Mouse (Mus musculus) forebrain, embryonic 13.5 days (tissue): ENCODE measurements around the gene Ell. TPM values are rescaled to one million over a fixed set of nuclear protein-coding genes. Genes with fewer than 3 reads are reported as not detected.

Source experiments
- ATAC-seq: fragments of 200-750 bp; cut with Nextera tagmentation; 2 replicates; pipeline ENCODE4 v1.8.0; 2017
- H3K27ac ChIP-seq: fragments of 300-500 bp; sonication (generic); 2 replicates; pipeline ENCODE4 v1.5.1; 2015; ENCODE audit warnings: inconsistent platforms, mild to moderate bottlenecking, moderate library complexity
- H3K27me3 ChIP-seq: fragments of 300-500 bp; sonication (generic); 2 replicates; pipeline ENCODE4 v1.6.1; 2015; ENCODE audit warnings: mild to moderate bottlenecking, inconsistent platforms
- H3K36me3 ChIP-seq: fragments of 300-500 bp; sonication (generic); 2 replicates; pipeline ENCODE4 v1.6.1; 2015; ENCODE audit warnings: mild to moderate bottlenecking, inconsistent platforms; ENCODE audit not compliant: poor library complexity, severe bottlenecking
- H3K4me1 ChIP-seq: fragments of 300-500 bp; sonication (generic); 2 replicates; pipeline ENCODE4 v1.6.1; 2015; ENCODE audit warnings: inconsistent platforms
- H3K4me2 ChIP-seq: fragments of 300-500 bp; sonication (generic); 2 replicates; pipeline ENCODE4 v1.6.1; 2015; ENCODE audit warnings: inconsistent platforms, mild to moderate bottlenecking, moderate library complexity
- H3K4me3 ChIP-seq: fragments of 300-500 bp; sonication (generic); 2 replicates; pipeline ENCODE4 v1.5.1; 2015; ENCODE audit warnings: mild to moderate bottlenecking, inconsistent platforms
- H3K9ac ChIP-seq: fragments of 300-500 bp; sonication (generic); 2 replicates; pipeline ENCODE4 v1.6.1; 2015; ENCODE audit warnings: mild to moderate bottlenecking, inconsistent platforms
- H3K9me3 ChIP-seq: fragments of 300-500 bp; sonication (generic); replicated peaks from 2 replicates; pipeline ENCODE4 v1.6.1; 2016; ENCODE audit warnings: inconsistent platforms
- WGBS: fragments of 180-500 bp; shearing (Covaris S2); methylation state at CpG from one replicate; pipeline ENCODE4 v1.1.7; 2015; 5-methylcytosine and 5-hydroxymethylcytosine counted together
- polyA plus RNA-seq: library from polyadenylated mRNA; unstranded; fragments of >200 nt; fragmentation: Nextera tagmentation; extraction: Ambion mirVana; gene quantifications from 2 replicates; pipeline ENCODE4 v1.2.1, GENCODE M21; 2015

The Ell gene
- polyA plus RNA-seq, 1 experiment from 2014 or later = 16.6 TPM

DNA sequence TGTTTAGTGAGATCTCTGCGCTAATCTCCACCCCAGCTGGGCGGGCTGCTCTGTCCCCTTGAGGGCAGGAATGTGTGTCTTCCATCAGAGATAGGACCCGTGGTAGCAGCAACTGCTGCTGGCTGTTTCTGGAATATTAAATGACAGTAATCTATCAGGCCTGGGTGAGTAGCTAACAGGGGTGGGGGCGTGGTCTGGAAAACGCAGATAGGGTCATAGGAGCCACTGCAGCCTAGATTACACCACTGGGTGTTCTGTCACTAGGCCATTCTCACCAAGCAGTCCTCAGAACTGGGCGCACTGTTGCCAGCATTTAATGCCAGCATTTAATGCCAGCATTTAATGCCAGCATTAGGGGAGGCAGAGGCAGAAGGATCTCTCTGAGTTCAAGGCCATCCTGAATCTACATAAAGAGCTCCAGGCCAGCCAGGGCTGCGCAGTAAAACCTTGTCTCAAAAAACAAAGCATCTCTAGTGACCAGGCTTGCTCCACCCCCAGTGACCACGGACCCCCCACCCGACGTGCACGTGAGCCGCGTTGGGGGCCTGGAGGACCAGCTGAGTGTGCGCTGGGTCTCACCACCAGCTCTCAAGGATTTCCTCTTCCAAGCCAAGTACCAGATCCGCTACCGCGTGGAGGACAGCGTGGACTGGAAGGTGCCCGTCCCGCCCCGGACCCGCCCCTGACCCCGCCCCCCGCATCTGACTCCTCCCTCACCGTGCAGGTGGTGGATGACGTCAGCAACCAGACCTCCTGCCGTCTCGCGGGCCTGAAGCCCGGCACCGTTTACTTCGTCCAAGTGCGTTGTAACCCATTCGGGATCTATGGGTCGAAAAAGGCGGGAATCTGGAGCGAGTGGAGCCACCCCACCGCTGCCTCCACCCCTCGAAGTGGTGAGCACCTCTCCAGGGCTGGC lies 38.6 kb upstream of the Ell start:
- no peaks in the 10 kb centered on the region for H3K9me3 ChIP-seq
- H3K27me3 ChIP-seq = peaks cover 86% of the 10 kb centered on the region
- peaks cover 41% of the 10 kb centered on the region for H3K4me1 ChIP-seq
- H3K36me3 ChIP-seq = peaks cover 8% of the 10 kb centered on the region; the same call in 1 of the 2 replicates
- no peak overlapping the region for H3K27ac ChIP-seq
- WGBS = 8% methylated on average over 39 of the region's 39 CpGs
- H3K4me2 ChIP-seq = peak overlapping the region; percentile 27
- H3K4me3 ChIP-seq = peak overlapping the region; percentile 19
- no peak for ATAC-seq
- no peak overlapping the region for H3K9ac ChIP-seq

DNA sequence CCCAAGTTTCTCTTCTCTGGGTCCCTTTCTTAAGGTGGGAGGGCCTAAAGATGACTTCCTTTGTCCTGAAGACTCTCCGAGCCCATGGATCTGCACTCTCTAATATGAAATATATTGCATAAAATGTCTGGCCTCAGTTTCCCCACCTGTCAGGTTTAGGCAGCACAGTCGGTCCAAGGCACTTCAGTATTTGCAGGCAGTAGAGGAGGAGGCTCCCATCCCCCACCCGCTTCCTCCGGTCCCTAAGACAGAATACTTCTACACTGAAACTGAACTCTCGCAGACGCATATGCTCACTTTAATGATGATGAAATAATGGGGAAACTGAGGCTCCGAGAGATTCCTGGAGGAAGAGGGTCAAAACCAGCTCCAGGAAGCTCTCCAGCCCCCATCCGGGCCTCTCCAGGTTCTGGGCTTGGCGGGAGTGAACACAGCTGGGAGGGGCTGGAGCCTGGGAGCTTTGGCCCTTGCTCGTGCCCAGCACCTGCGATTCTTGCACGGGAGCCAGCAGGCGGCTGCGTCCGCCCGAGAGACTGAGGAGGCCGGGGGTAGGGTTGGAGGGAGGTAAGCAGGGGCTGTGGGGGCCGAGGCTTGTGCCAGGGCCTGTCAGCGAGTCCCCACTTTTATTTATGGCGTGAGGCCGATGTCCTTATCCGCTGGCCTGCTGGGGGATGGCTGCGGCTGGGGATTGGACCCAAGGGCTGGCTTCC lies 37.3 kb upstream of the Ell start:
- H3K27me3 ChIP-seq = peaks cover 73% of the 10 kb centered on the region
- H3K9me3 ChIP-seq = no peaks in the 10 kb centered on the region
- H3K4me1 ChIP-seq = peaks cover 46% of the 10 kb centered on the region
- H3K9ac ChIP-seq = peak overlapping the region; percentile 45
- no peak for ATAC-seq
- H3K4me3 ChIP-seq = no peak overlapping the region
- no peak overlapping the region for H3K27ac ChIP-seq
- H3K4me2 ChIP-seq = peak overlapping the region; percentile 24
- 11% methylated on average over 23 of the region's 23 CpGs for WGBS
- H3K36me3 ChIP-seq = peaks cover 9% of the 10 kb centered on the region

DNA sequence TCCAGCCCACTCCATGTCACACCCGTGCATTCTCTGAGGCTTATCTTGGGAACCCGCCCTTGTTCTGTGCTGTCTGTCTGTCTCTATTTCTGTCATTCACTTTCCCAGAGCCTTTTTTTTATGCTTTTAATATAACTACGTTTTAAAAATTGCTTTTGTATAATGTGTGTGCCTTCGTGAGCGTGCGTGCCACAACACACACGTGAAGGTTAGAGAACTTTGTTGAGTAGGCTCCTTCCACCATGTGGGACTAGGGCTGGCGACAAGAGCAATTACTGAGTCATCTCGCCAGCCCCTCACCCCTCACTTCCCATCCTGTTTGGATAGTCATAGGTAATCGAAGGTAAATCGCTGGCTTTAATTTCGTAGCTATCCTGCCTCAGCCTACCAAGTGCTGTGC lies 36.7 kb upstream of the Ell start:
- no peak for ATAC-seq
- Histone ChIP-seq H3K27ac (no peak overlapping the region), H3K9ac (peak overlapping the region; percentile 45; the same call in 1 of the 2 replicates), H3K27me3 (peaks cover 67% of the 10 kb centered on the region), H3K4me1 (peaks cover 46% of the 10 kb centered on the region), H3K9me3 (no peaks in the 10 kb centered on the region), H3K4me2 (peak overlapping the region; percentile 24; the same call in 1 of the 2 replicates), H3K36me3 (peaks cover 15% of the 10 kb centered on the region), H3K4me3 (no peak overlapping the region)
- 35% methylated on average over 12 of the region's 12 CpGs for WGBS

DNA sequence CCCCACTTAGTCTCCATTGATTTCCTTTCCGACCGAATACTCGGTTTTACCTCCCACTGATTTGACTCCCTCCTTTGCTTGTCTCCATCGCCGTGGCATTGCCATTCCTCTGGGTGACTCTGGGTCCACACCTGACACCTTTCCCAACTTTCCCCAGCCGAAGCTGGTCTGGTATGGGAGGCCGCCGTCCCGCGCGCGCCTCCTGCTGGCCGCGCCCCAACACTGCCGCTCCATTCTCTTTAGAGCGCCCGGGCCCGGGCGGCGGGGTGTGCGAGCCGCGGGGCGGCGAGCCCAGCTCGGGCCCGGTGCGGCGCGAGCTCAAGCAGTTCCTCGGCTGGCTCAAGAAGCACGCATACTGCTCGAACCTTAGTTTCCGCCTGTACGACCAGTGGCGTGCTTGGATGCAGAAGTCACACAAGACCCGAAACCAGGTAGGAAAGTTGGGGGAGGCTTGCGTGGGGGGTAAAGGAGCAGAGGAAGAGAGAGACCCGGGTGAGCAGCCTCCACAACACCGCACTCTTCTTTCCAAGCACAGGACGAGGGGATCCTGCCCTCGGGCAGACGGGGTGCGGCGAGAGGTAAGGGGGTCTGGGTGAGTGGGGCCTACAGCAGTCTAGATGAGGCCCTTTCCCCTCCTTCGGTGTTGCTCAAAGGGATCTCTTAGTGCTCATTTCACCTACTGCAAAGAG lies 36.1 kb upstream of the Ell start:
- Histone ChIP-seq H3K4me1 (peaks cover 48% of the 10 kb centered on the region), H3K4me3 (no peak overlapping the region), H3K9ac (peak overlapping the region; percentile 7; the same call in 1 of the 2 replicates), H3K36me3 (peaks cover 22% of the 10 kb centered on the region), H3K9me3 (no peaks in the 10 kb centered on the region), H3K27me3 (peaks cover 60% of the 10 kb centered on the region), H3K4me2 (peak overlapping the region; percentile 22; the same call in 1 of the 2 replicates), H3K27ac (no peak overlapping the region)
- WGBS = 12% methylated on average over 46 of the region's 46 CpGs
- ATAC-seq = no peak

DNA sequence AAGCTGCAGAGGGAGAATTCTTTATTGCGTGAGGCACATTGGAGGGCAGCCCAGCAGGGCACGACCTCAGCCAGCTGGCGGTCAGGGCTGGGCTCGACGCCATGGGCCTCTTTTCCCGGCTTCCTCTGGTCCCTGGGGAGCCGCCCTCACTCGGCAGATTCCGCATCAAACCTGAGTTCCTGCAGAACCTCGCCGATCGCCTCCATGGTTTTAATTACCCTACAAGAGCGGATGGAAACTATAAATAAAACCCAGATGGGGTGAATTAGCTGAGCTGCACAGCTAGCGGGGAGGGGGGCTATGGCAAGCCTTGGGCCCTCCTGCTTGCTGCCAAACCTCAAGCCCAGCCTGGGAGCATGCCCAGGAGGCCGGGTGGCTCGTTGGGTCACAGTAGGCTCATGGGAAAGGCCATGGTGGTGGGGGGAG lies 35.0 kb upstream of the Ell start:
- peaks cover 58% of the 10 kb centered on the region for H3K4me1 ChIP-seq
- H3K36me3 ChIP-seq = peaks cover 32% of the 10 kb centered on the region
- H3K9ac ChIP-seq = peak overlapping the region; percentile 12; the same call in 1 of the 2 replicates
- no peaks in the 10 kb centered on the region for H3K9me3 ChIP-seq
- H3K27me3 ChIP-seq = peaks cover 49% of the 10 kb centered on the region
- ATAC-seq = no peak
- 81% methylated on average over 16 of the region's 16 CpGs for WGBS
- H3K4me3 ChIP-seq = no peak overlapping the region
- H3K27ac ChIP-seq = no peak overlapping the region
- no peak overlapping the region for H3K4me2 ChIP-seq

DNA sequence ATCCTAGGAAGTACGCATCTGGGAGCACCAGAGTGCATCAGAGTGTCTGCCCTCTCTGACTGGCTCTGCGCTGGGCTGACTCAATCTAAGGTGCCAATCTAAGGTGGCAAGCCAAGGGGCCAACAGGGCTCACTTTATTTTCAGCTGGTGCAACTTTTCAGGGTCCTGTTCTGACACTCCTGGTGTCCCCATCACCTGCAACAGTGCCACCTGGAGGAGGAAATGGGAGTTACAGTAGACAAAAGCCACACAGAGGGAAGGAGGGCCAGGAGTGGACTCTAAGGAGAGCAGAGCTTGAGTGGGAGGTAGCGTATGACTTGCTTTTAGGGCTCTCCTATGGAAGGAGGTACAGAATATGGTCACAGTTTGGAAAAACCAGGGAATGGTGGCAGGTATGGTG lies 34.4 kb upstream of the Ell start:
- H3K9me3 ChIP-seq = no peaks in the 10 kb centered on the region
- H3K4me3 ChIP-seq = no peak overlapping the region; the same call in 1 of the 2 replicates
- H3K27me3 ChIP-seq = peaks cover 44% of the 10 kb centered on the region
- 72% methylated on average over 3 of the region's 3 CpGs for WGBS
- H3K4me2 ChIP-seq = peak overlapping the region; percentile 77; the same call in 1 of the 2 replicates
- H3K9ac ChIP-seq = no peak overlapping the region
- H3K4me1 ChIP-seq = peaks cover 62% of the 10 kb centered on the region
- no peak overlapping the region for H3K27ac ChIP-seq
- H3K36me3 ChIP-seq = peaks cover 32% of the 10 kb centered on the region
- no peak for ATAC-seq

DNA sequence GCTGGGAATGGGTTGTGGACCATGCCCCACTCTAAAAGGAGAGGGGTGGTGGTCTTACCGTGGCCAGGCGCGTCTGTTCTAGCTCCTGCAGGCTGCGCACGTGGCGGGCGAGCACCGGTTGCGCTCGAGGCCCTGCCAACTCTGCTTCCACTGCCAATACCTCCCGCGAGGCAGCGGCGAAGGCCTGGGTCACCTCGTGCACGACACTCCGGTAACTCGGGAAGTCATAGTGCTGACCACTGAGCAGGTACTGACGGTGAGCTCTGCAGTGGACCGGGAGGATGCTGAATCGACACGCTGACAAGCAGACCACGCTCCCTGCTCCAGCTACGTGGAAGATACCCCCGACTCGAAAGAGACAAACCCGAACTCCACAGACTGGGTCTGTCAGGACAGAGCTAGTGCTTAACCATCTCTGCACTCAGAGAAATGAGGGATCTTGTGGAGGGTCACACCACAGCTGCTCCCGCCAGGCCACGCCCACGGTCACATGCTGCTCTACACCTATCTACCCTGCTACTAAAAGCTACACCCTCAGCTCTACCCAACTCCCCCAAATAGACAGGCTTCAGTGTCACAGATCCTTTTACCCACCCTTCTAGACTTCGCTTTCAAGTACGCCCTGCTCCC lies 33.4 kb upstream of the Ell start:
- peak overlapping the region; percentile 77 for H3K4me2 ChIP-seq
- ATAC-seq = peak; percentile 15; the same call in 1 of the 2 replicates
- WGBS = 38% methylated on average over 32 of the region's 32 CpGs

DNA sequence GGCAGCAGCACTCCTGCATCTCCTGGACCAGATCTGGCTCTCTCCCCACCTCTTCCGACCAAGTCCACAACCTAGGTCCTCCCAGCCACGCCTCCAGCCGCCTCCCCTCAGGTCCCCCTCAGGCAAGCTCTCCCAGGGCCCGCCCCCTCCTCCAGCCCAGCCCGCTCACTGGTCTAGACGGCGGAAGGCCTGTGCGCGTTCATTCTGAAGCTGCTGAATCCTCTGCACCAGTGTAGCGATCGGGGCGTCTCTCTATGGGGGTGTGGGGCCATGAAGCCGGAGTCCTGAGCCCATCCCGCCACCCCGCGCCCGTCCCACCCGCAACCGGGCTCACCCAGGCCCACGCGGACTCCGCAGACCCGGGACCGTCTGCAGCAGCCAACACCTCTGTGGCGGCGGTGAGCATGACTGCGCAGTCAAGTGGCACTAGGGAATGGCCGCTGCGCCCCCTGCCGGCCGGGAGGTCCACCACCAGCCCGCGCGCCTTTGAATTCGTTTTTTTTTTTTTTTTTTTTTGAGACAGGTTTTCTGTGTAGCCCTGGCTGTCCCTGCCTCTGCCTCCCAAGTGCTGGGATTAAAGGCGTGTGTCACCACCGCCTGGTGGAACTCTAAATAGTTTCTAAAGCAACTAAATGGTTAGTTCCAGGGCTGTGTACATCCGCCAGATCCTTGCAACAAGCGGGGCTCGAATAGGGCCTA lies 32.8 kb upstream of the Ell start, which contains the start of gene Rex1bd:
Gene Rex1bd (minus strand): TSS at position 425 of the 699 bp plus-strand sequence.
- Histone ChIP-seq H3K36me3 (peaks cover 32% of the 10 kb centered on the region), H3K27me3 (peaks cover 28% of the 10 kb centered on the region), H3K4me1 (peaks cover 60% of the 10 kb centered on the region), H3K4me3 (peak within 1 kb of the TSS; percentile 72), H3K4me2 (peak within 1 kb of the TSS; percentile 77), H3K9ac (peak within 1 kb of the TSS; percentile 90), H3K27ac (peak within 1 kb of the TSS; percentile 91), H3K9me3 (no peaks in the 10 kb centered on the region)
- ATAC-seq = peak; percentile 83
- 3% methylated on average over 40 of the region's 40 CpGs for WGBS

More for the DNA sequence above, 33.4 kb upstream of the Ell start:
- Histone ChIP-seq H3K27ac (peak overlapping the region; percentile 91), H3K9me3 (no peaks in the 10 kb centered on the region), H3K9ac (peak overlapping the region; percentile 90), H3K4me1 (peaks cover 59% of the 10 kb centered on the region), H3K4me3 (peak overlapping the region; percentile 72), H3K27me3 (peaks cover 34% of the 10 kb centered on the region), H3K36me3 (peaks cover 32% of the 10 kb centered on the region)

DNA sequence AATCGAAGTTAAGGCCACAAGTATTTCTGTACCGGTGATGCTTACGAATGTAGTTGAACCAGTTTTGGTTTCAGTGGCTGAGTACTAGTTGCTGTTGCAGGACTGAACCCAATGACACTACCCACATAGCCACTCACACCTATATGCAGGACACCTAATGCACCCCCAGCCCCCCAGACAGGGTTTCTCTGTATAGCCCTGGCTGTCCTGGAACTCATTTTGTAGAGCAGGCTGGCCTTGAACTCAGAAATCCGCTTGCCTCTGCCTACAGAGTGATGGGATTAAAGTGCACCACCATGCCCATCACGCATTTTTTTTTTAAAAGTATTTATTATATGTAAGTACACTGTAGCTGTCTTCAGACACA lies 32.2 kb upstream of the Ell start:
- Histone ChIP-seq H3K4me1 (peaks cover 59% of the 10 kb centered on the region), H3K27ac (peak overlapping the region; percentile 2; the same call in 1 of the 2 replicates), H3K9me3 (no peaks in the 10 kb centered on the region), H3K27me3 (peaks cover 22% of the 10 kb centered on the region), H3K36me3 (peaks cover 32% of the 10 kb centered on the region), H3K9ac (no peak overlapping the region), H3K4me3 (peak overlapping the region; percentile 72), H3K4me2 (peak overlapping the region; percentile 77; the same call in 1 of the 2 replicates)
- WGBS = 64% methylated on average over 5 of the region's 5 CpGs
- ATAC-seq = no peak

DNA sequence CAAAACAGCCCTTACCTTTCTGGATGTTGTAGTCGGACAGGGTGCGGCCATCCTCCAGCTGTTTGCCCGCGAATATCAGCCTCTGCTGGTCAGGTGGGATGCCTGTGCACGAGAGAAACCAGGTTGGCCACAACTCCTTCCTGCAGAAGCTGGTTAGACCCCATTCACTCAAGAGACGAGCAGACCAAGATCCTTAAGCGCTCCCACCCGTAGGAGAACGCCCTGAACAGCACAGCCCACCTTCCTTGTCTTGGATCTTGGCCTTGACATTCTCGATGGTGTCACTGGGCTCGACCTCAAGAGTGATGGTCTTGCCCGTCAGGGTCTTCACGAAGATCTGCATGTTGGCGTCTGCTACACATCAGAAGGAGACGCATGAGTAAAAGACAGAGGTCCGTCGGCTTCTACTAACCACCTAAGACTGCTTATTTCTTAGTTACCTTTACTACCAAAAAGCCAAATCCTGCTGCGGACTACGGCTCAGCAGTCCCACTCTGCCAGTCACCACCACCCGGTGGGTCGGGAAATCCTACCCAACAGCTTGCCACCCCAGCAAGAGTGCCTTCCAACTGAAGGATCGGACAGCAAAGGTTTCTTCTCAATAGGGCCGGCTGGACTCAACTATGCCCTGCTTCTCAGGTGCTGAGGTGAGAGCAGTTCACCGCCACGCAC lies 29.8 kb upstream of the Ell start:
- Histone ChIP-seq H3K9ac (peak overlapping the region; percentile 98), H3K9me3 (no peaks in the 10 kb centered on the region), H3K4me1 (peaks cover 41% of the 10 kb centered on the region), H3K27me3 (no peaks in the 10 kb centered on the region), H3K36me3 (peaks cover 47% of the 10 kb centered on the region), H3K4me3 (peak overlapping the region; percentile 98), H3K27ac (peak overlapping the region; percentile 92), H3K4me2 (peak overlapping the region; percentile 99)
- no peak for ATAC-seq
- WGBS = 17% methylated on average over 25 of the region's 25 CpGs
